Mouse (Mus musculus) liver, postnatal 0 days (tissue): ENCODE results near the gene Col7a1.

Experiments used
- CTCF ChIP-seq: sonication (generic); IDR thresholded peaks from 2 replicates; pipeline ENCODE4 v1.5.1; 2016; ENCODE audit warnings: antibody characterized with exemption, low read depth
- EP300 ChIP-seq: IDR thresholded peaks from 2 replicates; pipeline ENCODE4 v1.6.1; 2016; ENCODE audit warnings: antibody characterized with exemption, low read depth, mild to moderate bottlenecking

GRCm38 (mm10) chr9:109016973-109017604 is 63.7 kb downstream of the Col7a1 start:
- TF ChIP-seq CTCF (no peak), EP300 (no peak)
